Mouse (Mus musculus) B cell, adult 62 days (primary cell): ENCODE data around the gene Mapre1. TPM values are rescaled to one million over a fixed set of nuclear protein-coding genes. Genes with fewer than 3 reads are reported as not detected.

Source experiments
- total RNA-seq: library from RNA; stranded (reverse); gene quantifications from 4 replicates; pipeline ENCODE4 v1.2.4, GENCODE M21; 2023

The Mapre1 gene
- total RNA-seq, result 148 to 157 TPM (median 152 TPM) in 4 replicates

GRCm38 (mm10) chr2:153740500-153741436 is at the start of gene Mapre1:
Mapre1 (plus strand) TSS chr2:153741274.

GRCm38 (mm10) chr2:153696352-153696751 is 44.7 kb upstream of the Mapre1 start, which contains the start of gene Dnmt3c:
Dnmt3c (plus strand) TSS chr2:153696652.

GRCm38 (mm10) chr2:153779394-153779981 is 38.4 kb downstream of the Mapre1 start, which contains the start of gene Efcab8:
Efcab8 (plus strand) TSS chr2:153779931.

Other genes with a start within 250 kb of the Mapre1 start
- gene 4930404H24Rik, start 248.5 kb upstream of the Mapre1 start, total RNA-seq, result not detected in 4 replicates
- gene Nol4l, start 211.3 kb upstream of the Mapre1 start, total RNA-seq, result 0.30 to 0.91 TPM (median 0.76 TPM) in 4 replicates
- 31.9 to 35.9 TPM (median 35.7 TPM) in 4 replicates for gene Commd7, start 108.5 kb upstream of the Mapre1 start, total RNA-seq
- 6.9 to 8.7 TPM (median 8.3 TPM) in 4 replicates for gene Dnmt3b, start 91.8 kb upstream of the Mapre1 start, total RNA-seq
- not detected in 4 replicates for gene Dnmt3c, start 44.6 kb upstream of the Mapre1 start, total RNA-seq
- gene Efcab8, start 38.7 kb downstream of the Mapre1 start, total RNA-seq, result 1.0 to 1.3 TPM (median 1.2 TPM) in 4 replicates
- gene Sun5, start 129.8 kb downstream of the Mapre1 start, total RNA-seq, result not detected in 4 replicates
- not detected in 4 replicates for gene Bpifb2, start 133.8 kb downstream of the Mapre1 start, total RNA-seq
- not detected in 4 replicates for gene Bpifb6, start 159.1 kb downstream of the Mapre1 start, total RNA-seq
- not detected in 4 replicates for gene Bpifb3, start 177.0 kb downstream of the Mapre1 start, total RNA-seq
- gene Bpifb4, start 196.9 kb downstream of the Mapre1 start, total RNA-seq, result not detected in 4 replicates
- not detected in 4 replicates for gene Bpifa6, start 233.7 kb downstream of the Mapre1 start, total RNA-seq